Mouse (Mus musculus) thymus, adult 2 months (tissue): ENCODE measurements at regions not wholly inside any gene's neighbourhood (a gene's known extent, or its start where the extent isn't known, plus 50 kb on each side); places are given as distances from the start of the nearest gene placed in this dataset.

Source experiments
- CTCF ChIP-seq: fragments of 200-500 bp; IDR thresholded peaks from 2 replicates; pipeline ENCODE4 v1.5.1; 2012; ENCODE audit warnings: mild to moderate bottlenecking, control low read depth, low read length, moderate library complexity, borderline replicate concordance; ENCODE audit not compliant: control insufficient read depth, poor library complexity, insufficient read depth; ENCODE audit errors: extremely low read depth
- POLR2A ChIP-seq: fragments of 200-500 bp; IDR thresholded peaks from 2 replicates; pipeline ENCODE4 v1.6.1; 2012; ENCODE audit warnings: mild to moderate bottlenecking, low read length, control low read depth, moderate library complexity; ENCODE audit not compliant: control insufficient read depth, poor library complexity, insufficient read depth; ENCODE audit errors: extremely low read depth

DNA sequence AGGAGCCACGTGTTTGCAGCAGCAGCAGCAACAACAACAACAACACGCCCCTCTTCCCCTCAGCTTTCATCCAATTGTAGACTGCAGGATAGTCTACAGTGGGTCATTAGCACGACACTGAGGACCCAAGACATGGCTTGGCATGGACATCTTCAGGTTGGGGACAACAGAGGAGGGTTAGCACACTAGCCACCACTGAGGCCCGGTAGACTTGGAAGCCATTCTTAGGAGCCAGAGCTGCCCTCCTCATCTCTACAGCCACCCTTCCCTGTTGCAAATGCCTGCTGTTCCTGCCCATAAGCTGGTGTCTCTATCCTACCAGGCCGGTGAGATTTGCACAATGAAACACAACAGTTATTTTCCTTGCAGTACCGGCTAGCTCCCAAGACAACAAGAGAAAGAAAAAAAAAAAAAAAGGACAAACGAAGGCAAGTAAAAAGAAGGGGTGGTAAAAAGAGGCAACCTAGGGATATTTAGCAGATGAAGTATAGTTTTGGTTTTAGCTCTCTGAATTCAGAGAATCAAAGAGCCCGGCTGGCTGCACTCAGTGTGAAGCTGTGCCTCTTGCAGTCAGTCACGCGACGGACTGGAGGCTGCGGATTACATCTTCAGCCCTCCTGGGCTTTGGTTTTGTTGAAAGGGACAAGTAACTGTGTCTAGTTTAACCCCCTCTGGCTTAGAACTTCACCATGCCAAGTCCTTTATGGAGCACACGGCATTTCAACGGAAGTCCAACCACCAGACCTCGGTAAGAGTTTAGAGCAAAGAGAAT lies 421.9 kb upstream of the Mki67 start:
- TF ChIP-seq POLR2A: no peak
- no peak for TF ChIP-seq CTCF
